Mouse (Mus musculus) erythroblast, embryonic 14.5 days (primary cell): ENCODE results near the gene Paqr3. TPM values are rescaled to one million over a fixed set of nuclear protein-coding genes. Genes with fewer than 3 reads are reported as not detected.

ENCODE experiments used
- H3K27me3 ChIP-seq: 2 replicates; pipeline ENCODE4 v1.6.1; 2012; ENCODE audit warnings: inconsistent platforms; ENCODE audit not compliant: control insufficient read depth
- H3K36me3 ChIP-seq: 2 replicates; pipeline ENCODE4 v1.6.1; 2012; ENCODE audit warnings: mild to moderate bottlenecking, inconsistent platforms; ENCODE audit not compliant: control insufficient read depth
- H3K4me1 ChIP-seq: 2 replicates; pipeline ENCODE4 v1.6.1; 2012; ENCODE audit warnings: inconsistent platforms; ENCODE audit not compliant: control insufficient read depth
- H3K4me3 ChIP-seq: replicated peaks from 2 replicates; pipeline ENCODE3; 2012; ENCODE audit warnings: moderate library complexity, mild to moderate bottlenecking, inconsistent platforms
- H3K9me3 ChIP-seq: 2 replicates; pipeline ENCODE4 v1.6.1; 2012; ENCODE audit warnings: low read length, inconsistent platforms, mixed read lengths; ENCODE audit not compliant: control insufficient read depth
- GATA1 ChIP-seq: IDR thresholded peaks from 2 replicates; pipeline ENCODE4 v1.6.1; 2012; ENCODE audit warnings: low read length, inconsistent platforms, mixed read lengths
- TAL1 ChIP-seq: IDR thresholded peaks from 3 replicates; pipeline ENCODE4 v1.6.1; 2012; ENCODE audit warnings: low read length, inconsistent platforms, mixed read lengths
- polyA plus RNA-seq: library from polyadenylated mRNA; stranded (reverse); fragments of >175 nt; gene quantifications from 2 replicates; pipeline ENCODE4 v1.2.3, GENCODE M21; 2012

Gene Paqr3
- polyA plus RNA-seq, 1 experiment = 0.09 TPM

GRCm38 (mm10) chr5:97048905-97049304 lies 62.5 kb downstream of the Paqr3 start:
- no peaks in the 10 kb centered on the region for H3K27me3 ChIP-seq
- no peak overlapping the region for H3K4me3 ChIP-seq
- peaks cover 100% of the 10 kb centered on the region for H3K36me3 ChIP-seq
- H3K9me3 ChIP-seq = no peaks in the 10 kb centered on the region
- H3K4me1 ChIP-seq = peaks cover 27% of the 10 kb centered on the region
- TF ChIP-seq TAL1 (no peak), GATA1 (no peak)

DNA sequence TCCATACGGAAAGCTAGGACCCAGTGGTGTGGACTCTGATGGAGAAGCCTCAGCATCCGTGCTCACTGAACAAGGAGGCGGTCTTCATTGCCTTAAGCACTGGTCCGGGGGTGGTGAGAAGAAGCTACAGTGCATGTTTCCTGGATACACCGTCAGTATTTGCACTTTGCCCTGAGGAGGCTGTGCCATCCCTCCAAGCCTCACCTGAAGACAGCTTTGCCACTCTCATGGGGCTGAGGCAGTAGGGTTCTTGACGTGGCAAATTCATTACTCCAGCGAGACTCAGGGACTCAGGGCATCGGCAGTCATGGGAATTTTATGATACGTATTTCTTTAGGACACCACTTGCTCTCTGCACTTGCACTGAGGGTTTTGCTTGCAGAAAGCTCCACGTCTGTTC lies 64.7 kb downstream of the Paqr3 start:
- Histone ChIP-seq H3K36me3 (peaks cover 100% of the 10 kb centered on the region), H3K4me1 (peaks cover 30% of the 10 kb centered on the region), H3K4me3 (no peak overlapping the region), H3K9me3 (no peaks in the 10 kb centered on the region), H3K27me3 (no peaks in the 10 kb centered on the region)
- TF ChIP-seq TAL1 (no peak), GATA1 (no peak)

GRCm38 (mm10) chr5:97045260-97045659 lies 66.1 kb downstream of the Paqr3 start:
- Histone ChIP-seq H3K27me3 (no peaks in the 10 kb centered on the region), H3K36me3 (peaks cover 100% of the 10 kb centered on the region), H3K4me1 (peaks cover 25% of the 10 kb centered on the region), H3K4me3 (no peak overlapping the region), H3K9me3 (no peaks in the 10 kb centered on the region)
- no peak for TF ChIP-seq TAL1
- TF ChIP-seq GATA1 = no peak

Other genes with a start within 250 kb of the Paqr3 start
- 2.1 and 2.5 TPM in 2 replicates for gene Bmp2k, start 113.9 kb downstream of the Paqr3 start, polyA plus RNA-seq